Mouse (Mus musculus): ENCODE measurements at regions not wholly inside any gene's neighbourhood (a gene's known extent, or its start where the extent isn't known, plus 50 kb on each side); places are given as distances from the start of the nearest gene placed in this dataset.

DNA sequence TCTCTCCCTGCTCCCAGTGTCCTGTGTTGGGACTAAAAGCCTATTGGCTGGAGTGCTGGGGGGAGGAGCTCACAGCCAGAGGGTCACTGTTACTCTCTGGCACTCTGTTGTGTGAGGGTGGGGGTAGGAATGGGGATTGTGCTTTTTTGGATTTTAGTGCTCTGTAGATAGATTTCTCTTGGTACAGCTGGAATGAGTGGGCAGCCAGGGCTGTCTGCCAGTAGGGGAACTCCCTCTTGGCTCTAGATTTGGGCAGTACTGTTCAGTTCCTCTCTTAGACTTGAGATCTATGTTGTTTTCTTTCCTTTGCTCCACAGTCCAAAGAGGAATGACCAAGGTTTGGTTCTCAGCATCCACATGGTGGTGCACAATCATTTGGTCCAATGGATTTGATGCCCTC, 282.6 kb downstream of the Fgf9 start:
- ATAC-seq (replicated peaks; ENCODE audit: extremely low read depth, insufficient read depth, low FRiP score): no peak
- Histone ChIP-seq H3K27me3 (ENCODE audit: control insufficient read depth, insufficient read depth, low read length) (no peaks in the 10 kb centered on the region), H3K4me3 (ENCODE audit: low read length) (no peak overlapping the region)

DNA sequence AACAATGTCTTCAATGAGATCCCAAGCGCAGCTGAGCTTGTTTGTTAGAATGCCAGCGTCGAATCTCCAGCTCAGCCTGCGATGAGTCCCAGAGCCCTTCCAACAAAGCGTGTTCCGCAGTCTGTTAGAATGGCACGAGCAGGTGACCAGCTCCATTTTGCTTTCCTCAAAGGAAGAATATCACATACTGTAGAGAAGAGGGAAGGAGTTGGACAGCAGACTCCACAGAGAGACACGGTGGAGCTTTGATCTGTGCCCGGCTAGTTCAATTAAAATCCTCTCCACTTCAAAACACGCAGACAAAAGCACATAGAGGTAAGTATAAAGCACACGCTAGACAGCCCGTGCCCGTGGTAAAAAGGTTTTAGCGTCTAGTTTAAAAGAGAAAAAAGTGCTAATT, 265.8 kb downstream of the Fgf9 start:
- H3K4me1 ChIP-seq (ENCODE audit: control insufficient read depth, insufficient read depth, low read length): peaks cover 4% of the 10 kb centered on the region
- H3K36me3 ChIP-seq (ENCODE audit: control insufficient read depth, insufficient read depth): no peaks in the 10 kb centered on the region
- peaks cover 7% of the 10 kb centered on the region for H3K9me3 ChIP-seq (replicated peaks; ENCODE audit: control insufficient read depth, low read length)
- no peak for ATAC-seq (replicated peaks; ENCODE audit: extremely low read depth, insufficient read depth, low FRiP score)
- no peak overlapping the region for H3K4me3 ChIP-seq (ENCODE audit: low read length)
- no peaks in the 10 kb centered on the region for H3K27me3 ChIP-seq (ENCODE audit: control insufficient read depth, insufficient read depth, low read length)
- H3K4me2 ChIP-seq (ENCODE audit: low read depth, low read length): no peak overlapping the region
- no peak overlapping the region for H3K9ac ChIP-seq (ENCODE audit: low read length)
- WGBS: 95% methylated on average over 14 of the region's 14 CpGs
- no peak overlapping the region for H3K27ac ChIP-seq (ENCODE audit: low read length)

More for the DNA sequence above, 282.6 kb downstream of the Fgf9 start:
- H3K9ac ChIP-seq (ENCODE audit: low read length): no peak overlapping the region
- H3K4me2 ChIP-seq (ENCODE audit: low read depth, low read length): no peak overlapping the region
- H3K9me3 ChIP-seq (replicated peaks; ENCODE audit: control insufficient read depth, low read length): no peaks in the 10 kb centered on the region
- no peaks in the 10 kb centered on the region for H3K36me3 ChIP-seq (ENCODE audit: control insufficient read depth, insufficient read depth)
- peaks cover 4% of the 10 kb centered on the region for H3K4me1 ChIP-seq (ENCODE audit: control insufficient read depth, insufficient read depth, low read length)
- no peak overlapping the region for H3K27ac ChIP-seq (ENCODE audit: low read length)

DNA sequence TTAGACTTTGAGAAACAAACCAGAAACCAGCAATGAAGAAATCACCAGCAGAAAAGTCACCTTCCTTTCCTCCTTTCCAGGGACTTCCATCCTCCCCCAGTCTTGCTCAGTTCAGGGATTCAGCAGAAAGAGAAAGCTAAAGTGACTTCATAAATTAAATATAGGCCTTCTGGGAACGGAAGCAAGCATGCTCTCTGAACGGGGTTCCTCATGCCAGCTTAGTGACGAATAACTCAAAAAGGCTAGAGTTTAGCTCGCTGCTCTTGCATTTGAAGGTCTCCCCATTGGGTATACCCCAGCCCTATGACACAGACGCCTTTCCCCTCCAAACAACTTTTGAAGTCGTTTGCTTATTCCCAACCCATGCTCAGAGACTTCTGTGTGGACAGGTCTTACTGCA, 252.8 kb downstream of the Fgf9 start:
- Histone ChIP-seq H3K4me3 (ENCODE audit: low read length) (no peak overlapping the region), H3K27me3 (ENCODE audit: control insufficient read depth, insufficient read depth, low read length) (no peaks in the 10 kb centered on the region), H3K27ac (ENCODE audit: low read length) (no peak overlapping the region), H3K4me1 (ENCODE audit: control insufficient read depth, insufficient read depth, low read length) (no peaks in the 10 kb centered on the region; the same call in 1 of the 2 replicates), H3K9ac (ENCODE audit: low read length) (no peak overlapping the region), H3K36me3 (ENCODE audit: control insufficient read depth, insufficient read depth) (no peaks in the 10 kb centered on the region), H3K4me2 (ENCODE audit: low read depth, low read length) (no peak overlapping the region), H3K9me3 (replicated peaks; ENCODE audit: control insufficient read depth, low read length) (no peaks in the 10 kb centered on the region)
- ATAC-seq (replicated peaks; ENCODE audit: extremely low read depth, insufficient read depth, low FRiP score): no peak
- WGBS: 74% methylated on average over 6 of the region's 6 CpGs

DNA sequence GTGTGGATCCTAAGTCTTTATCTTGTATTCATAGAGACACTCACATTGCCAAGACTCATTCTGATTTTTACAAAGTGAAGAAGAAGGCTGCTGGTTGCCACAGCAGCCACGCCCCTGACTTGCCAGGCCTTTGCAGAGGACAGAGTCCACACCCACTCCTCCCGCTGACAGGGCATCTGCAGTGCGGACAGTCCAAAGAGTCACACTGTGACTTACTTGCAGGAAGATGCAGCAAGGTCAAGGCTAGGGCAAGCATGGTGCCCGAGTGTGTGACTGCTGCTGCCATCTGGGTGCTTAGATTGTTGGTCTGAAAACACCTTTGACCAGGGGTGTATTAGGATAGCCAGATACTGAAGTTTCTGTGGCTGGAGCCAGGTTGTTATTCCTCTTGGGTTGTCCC, 252.1 kb downstream of the Fgf9 start:
- no peaks in the 10 kb centered on the region for H3K9me3 ChIP-seq (replicated peaks; ENCODE audit: control insufficient read depth, low read length)
- H3K4me2 ChIP-seq (ENCODE audit: low read depth, low read length): no peak overlapping the region
- 60% methylated on average over 4 of the region's 4 CpGs for WGBS
- H3K27ac ChIP-seq (ENCODE audit: low read length): no peak overlapping the region
- H3K4me1 ChIP-seq (ENCODE audit: control insufficient read depth, insufficient read depth, low read length): peaks cover 5% of the 10 kb centered on the region
- no peaks in the 10 kb centered on the region for H3K36me3 ChIP-seq (ENCODE audit: control insufficient read depth, insufficient read depth)
- H3K4me3 ChIP-seq (ENCODE audit: low read length): no peak overlapping the region
- ATAC-seq (replicated peaks; ENCODE audit: extremely low read depth, insufficient read depth, low FRiP score): no peak
- H3K27me3 ChIP-seq (ENCODE audit: control insufficient read depth, insufficient read depth, low read length): no peaks in the 10 kb centered on the region
- H3K9ac ChIP-seq (ENCODE audit: low read length): no peak overlapping the region

DNA sequence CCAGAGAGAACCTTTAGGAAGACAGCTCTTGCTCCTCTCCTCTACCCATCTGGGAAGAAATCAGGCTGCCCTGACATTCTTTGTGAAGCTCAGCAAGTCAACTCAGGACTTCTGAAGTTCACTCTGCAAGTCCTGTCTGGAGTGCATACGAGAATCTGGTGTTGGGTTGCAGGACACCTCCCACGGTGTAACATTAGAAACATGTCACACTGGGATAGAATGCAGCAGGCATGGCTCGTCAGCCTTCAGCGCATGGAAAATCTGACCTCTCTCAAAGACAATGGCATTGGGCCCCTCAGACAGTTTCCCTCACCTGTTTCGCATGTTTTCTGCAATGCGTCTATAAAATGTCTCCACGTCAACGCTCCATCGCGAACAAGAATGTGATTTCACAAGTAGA, 251.5 kb downstream of the Fgf9 start:
- H3K4me1 ChIP-seq (ENCODE audit: control insufficient read depth, insufficient read depth, low read length): peaks cover 8% of the 10 kb centered on the region
- H3K36me3 ChIP-seq (ENCODE audit: control insufficient read depth, insufficient read depth): no peaks in the 10 kb centered on the region
- H3K27ac ChIP-seq (ENCODE audit: low read length): no peak overlapping the region
- no peak overlapping the region for H3K4me2 ChIP-seq (ENCODE audit: low read depth, low read length)
- WGBS: 61% methylated on average over 10 of the region's 10 CpGs
- H3K9ac ChIP-seq (ENCODE audit: low read length): no peak overlapping the region
- ATAC-seq (replicated peaks; ENCODE audit: extremely low read depth, insufficient read depth, low FRiP score): no peak
- H3K27me3 ChIP-seq (ENCODE audit: control insufficient read depth, insufficient read depth, low read length): no peaks in the 10 kb centered on the region
- H3K9me3 ChIP-seq (replicated peaks; ENCODE audit: control insufficient read depth, low read length): no peaks in the 10 kb centered on the region
- no peak overlapping the region for H3K4me3 ChIP-seq (ENCODE audit: low read length)

DNA sequence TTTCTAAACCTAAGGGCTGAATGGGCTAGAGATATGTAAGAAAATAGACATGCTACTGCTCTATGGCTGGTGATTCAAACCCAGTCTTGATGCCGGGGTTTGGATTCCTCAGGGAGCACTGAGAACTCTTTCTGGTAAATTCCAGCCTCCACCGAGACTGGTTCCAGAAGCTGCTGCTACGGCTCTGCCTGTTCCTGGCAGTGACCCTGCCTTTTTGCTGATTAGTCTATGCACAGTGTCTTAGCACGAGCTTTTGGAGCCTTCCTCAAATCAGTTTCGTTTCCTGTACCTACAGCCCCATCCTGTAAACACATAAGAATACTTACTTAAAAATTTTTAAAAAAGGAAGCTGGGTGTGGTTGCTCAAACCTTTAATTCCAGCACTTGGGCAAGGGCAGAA, 250.9 kb downstream of the Fgf9 start:
- no peak for ATAC-seq (replicated peaks; ENCODE audit: extremely low read depth, insufficient read depth, low FRiP score)
- Histone ChIP-seq H3K9me3 (replicated peaks; ENCODE audit: control insufficient read depth, low read length) (no peaks in the 10 kb centered on the region), H3K27me3 (ENCODE audit: control insufficient read depth, insufficient read depth, low read length) (no peaks in the 10 kb centered on the region), H3K4me3 (ENCODE audit: low read length) (no peak overlapping the region), H3K9ac (ENCODE audit: low read length) (no peak overlapping the region), H3K36me3 (ENCODE audit: control insufficient read depth, insufficient read depth) (no peaks in the 10 kb centered on the region), H3K4me2 (ENCODE audit: low read depth, low read length) (no peak overlapping the region), H3K27ac (ENCODE audit: low read length) (no peak overlapping the region), H3K4me1 (ENCODE audit: control insufficient read depth, insufficient read depth, low read length) (peaks cover 8% of the 10 kb centered on the region)
- 57% methylated on average over 5 of the region's 5 CpGs for WGBS

DNA sequence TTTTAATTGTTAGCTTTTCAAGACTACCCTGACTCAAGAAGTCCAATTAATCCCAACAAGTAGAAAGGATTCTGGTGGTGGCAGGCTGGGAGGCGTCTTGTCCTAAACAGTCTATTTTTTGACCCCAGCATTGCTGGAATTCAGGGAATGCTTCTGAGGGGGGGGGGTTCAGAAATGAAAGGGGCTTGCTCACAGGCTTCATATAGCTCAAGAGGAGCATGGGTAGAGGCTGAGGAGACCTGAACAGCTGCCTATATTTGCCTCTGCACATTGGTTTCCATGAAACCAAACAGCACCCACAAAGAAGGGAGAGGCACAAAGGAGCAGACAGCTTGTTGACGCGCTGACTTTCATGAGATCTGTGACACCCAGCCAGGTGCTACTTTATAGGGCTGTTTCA, 247.3 kb downstream of the Fgf9 start:
- H3K4me2 ChIP-seq (ENCODE audit: low read depth, low read length): no peak overlapping the region
- no peak overlapping the region for H3K9ac ChIP-seq (ENCODE audit: low read length)
- no peaks in the 10 kb centered on the region for H3K9me3 ChIP-seq (replicated peaks; ENCODE audit: control insufficient read depth, low read length)
- no peaks in the 10 kb centered on the region for H3K36me3 ChIP-seq (ENCODE audit: control insufficient read depth, insufficient read depth)
- H3K4me1 ChIP-seq (ENCODE audit: control insufficient read depth, insufficient read depth, low read length): peaks cover 8% of the 10 kb centered on the region
- H3K27me3 ChIP-seq (ENCODE audit: control insufficient read depth, insufficient read depth, low read length): no peaks in the 10 kb centered on the region
- 0 out of 2 replicates have a peak overlapping the region, but pooled peaks have one; percentile 29 for H3K27ac ChIP-seq (ENCODE audit: low read length)
- ATAC-seq (replicated peaks; ENCODE audit: extremely low read depth, insufficient read depth, low FRiP score): no peak
- H3K4me3 ChIP-seq (ENCODE audit: low read length): no peak overlapping the region
- WGBS: 65% methylated on average over 3 of the region's 3 CpGs

DNA sequence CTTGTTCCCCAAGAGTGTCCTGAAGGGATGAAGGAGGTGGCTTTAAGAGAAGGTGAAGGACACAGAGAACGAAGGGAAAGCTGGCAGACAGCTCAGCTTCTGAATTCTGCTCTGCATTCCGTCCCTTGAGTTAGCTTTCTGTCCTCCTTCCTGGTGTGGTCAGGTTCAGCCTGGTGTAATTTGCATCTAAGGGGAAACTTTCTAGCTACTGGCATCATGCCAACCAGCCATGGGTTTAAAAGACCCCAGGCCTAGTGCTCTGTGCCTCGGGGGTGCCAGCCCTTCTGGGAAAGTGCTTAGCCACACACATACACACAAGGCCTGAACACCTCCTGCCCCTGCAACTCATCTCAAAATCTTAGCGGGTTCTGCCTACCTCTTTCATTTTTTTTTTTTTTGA, 246.9 kb downstream of the Fgf9 start:
- 0 out of 2 replicates have a peak overlapping the region, but pooled peaks have one; percentile 30 for H3K27ac ChIP-seq (ENCODE audit: low read length)
- no peaks in the 10 kb centered on the region for H3K27me3 ChIP-seq (ENCODE audit: control insufficient read depth, insufficient read depth, low read length)
- no peak for ATAC-seq (replicated peaks; ENCODE audit: extremely low read depth, insufficient read depth, low FRiP score)
- H3K4me1 ChIP-seq (ENCODE audit: control insufficient read depth, insufficient read depth, low read length): peaks cover 8% of the 10 kb centered on the region
- H3K9ac ChIP-seq (ENCODE audit: low read length): no peak overlapping the region
- no peak overlapping the region for H3K4me3 ChIP-seq (ENCODE audit: low read length)
- H3K9me3 ChIP-seq (replicated peaks; ENCODE audit: control insufficient read depth, low read length): no peaks in the 10 kb centered on the region
- WGBS: 34% methylated on average over 4 of the region's 4 CpGs
- H3K4me2 ChIP-seq (ENCODE audit: low read depth, low read length): no peak overlapping the region
- H3K36me3 ChIP-seq (ENCODE audit: control insufficient read depth, insufficient read depth): no peaks in the 10 kb centered on the region

DNA sequence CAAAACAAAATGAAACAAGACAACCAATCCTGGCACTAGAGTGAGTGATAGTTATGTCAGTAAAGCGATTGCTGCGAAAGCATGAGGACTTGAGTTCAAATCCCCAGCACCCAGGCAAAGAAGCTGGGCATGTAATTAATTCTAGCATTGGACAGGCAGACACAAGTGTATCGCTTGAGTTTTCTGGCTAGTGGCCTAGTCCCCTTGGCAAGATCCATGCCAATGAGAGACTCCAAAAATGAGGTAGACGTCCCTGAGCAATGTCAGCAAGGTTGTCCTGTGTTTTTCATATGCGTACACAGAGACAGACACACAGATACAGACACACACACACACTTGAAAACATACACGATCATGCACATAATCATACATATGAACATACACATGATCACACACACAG, 237.3 kb downstream of the Fgf9 start:
- Histone ChIP-seq H3K27ac (ENCODE audit: low read length) (no peak overlapping the region), H3K4me1 (ENCODE audit: control insufficient read depth, insufficient read depth, low read length) (no peaks in the 10 kb centered on the region), H3K9ac (ENCODE audit: low read length) (no peak overlapping the region), H3K4me3 (ENCODE audit: low read length) (no peak overlapping the region), H3K27me3 (ENCODE audit: control insufficient read depth, insufficient read depth, low read length) (no peaks in the 10 kb centered on the region), H3K9me3 (replicated peaks; ENCODE audit: control insufficient read depth, low read length) (no peaks in the 10 kb centered on the region), H3K36me3 (ENCODE audit: control insufficient read depth, insufficient read depth) (no peaks in the 10 kb centered on the region), H3K4me2 (ENCODE audit: low read depth, low read length) (no peak overlapping the region)
- 83% methylated on average over 6 of the region's 6 CpGs for WGBS
- no peak for ATAC-seq (replicated peaks; ENCODE audit: extremely low read depth, insufficient read depth, low FRiP score)
